Mouse (Mus musculus): ENCODE results near the gene H2-T22.
"Not testable (repeated sequence)": the region's sequence is repeated elsewhere in the genome, so short reads cannot be mapped to it uniquely, and the experiment has no call there.

DNA sequence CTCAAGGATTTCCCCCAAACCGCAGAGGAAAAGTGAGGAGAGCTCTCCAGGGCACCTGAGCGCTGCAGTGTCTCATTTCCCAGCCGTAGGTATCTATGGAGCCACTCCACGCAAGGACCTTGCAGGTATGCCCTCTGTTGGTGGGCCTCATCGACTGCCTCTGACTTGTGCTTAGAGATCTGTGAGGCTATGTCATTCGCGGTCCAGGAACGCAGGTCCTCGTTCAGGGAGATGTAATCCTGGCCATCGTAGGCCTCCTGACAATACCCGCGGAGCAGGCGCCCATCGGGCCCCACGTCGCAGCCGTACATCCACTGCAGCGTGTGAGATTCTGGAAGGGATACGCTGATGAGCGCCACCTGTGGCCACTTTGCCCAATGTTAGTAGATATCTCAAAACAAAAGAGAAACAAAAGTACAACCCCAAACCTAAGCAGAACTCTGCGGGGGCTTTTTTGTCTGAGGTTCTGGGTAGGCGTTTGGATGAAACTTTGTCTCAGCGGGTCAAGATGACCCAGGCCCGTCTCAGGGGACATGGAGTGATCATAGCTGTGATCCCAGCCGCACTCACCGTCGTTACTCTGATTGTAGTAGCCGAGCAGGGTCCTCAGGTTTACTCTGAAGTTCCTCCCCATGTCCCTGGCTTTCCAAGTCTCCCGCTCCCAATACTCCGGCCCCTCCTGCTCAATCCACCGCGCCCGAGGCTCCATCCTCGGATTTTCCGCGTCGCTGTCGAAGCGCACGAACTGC lies 10.8 kb downstream of the H2-T22 start:
- TF ChIP-seq CTCF (IDR thresholded peaks at IDR 0.05; ENCODE audit: low read depth, low read length) = peak; percentile 44
- TF ChIP-seq POLR2A (IDR thresholded peaks at IDR 0.05; ENCODE audit: extremely low read depth, insufficient read depth, low read length) = not testable (repeated sequence)

Measured in liver, adult 2 months (tissue).